Mouse (Mus musculus) E14TG2a.4 (cell line): ENCODE data around the gene Gmeb1.

Experiments used
- CTCF ChIP-seq: conservative IDR thresholded peaks from 2 replicates; pipeline ENCODE4 v1.5.1; 2014; ENCODE audit warnings: low read length
- NANOG ChIP-seq: IDR thresholded peaks from 2 replicates; pipeline ENCODE4 v1.6.1; 2014; ENCODE audit warnings: borderline replicate concordance, low read length, mixed read lengths
- POU5F1 ChIP-seq: IDR thresholded peaks from 2 replicates; pipeline ENCODE4 v1.6.1; 2014; ENCODE audit warnings: low read length, borderline replicate concordance

- no peak for TF ChIP-seq POU5F1
- TF ChIP-seq NANOG = no peak
- TF ChIP-seq CTCF = no peak
Observed at GRCm38 (mm10) chr4:132187826-132188401, 73.5 kb downstream of the Gmeb1 start.
